Mouse (Mus musculus): ENCODE measurements around the gene Ncoa3.

Ncoa3 gene

DNA sequence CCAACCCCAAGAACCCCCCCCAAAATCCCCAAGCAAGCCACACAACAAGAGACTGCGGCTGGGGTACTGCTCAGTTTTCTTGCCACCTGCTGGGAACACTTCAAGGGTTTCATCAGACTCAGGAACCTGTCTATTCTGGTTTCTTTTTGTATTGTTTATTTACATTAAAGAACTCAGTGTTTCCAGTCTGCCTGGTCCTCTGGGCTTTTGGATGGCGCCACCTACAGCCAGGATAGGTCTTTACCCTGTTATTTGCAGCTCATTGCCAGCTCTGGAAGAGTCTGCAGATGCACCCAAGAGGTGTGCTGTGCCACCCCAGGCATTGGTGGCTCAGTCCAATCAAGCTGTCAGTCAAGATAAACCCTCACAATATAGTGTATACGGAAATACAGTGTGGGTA, 43.3 kb downstream of the Ncoa3 start:
- DNase-seq (ENCODE audit: low read depth, low spot score) = no peak

- no peak for DNase-seq (ENCODE audit: low read depth, low spot score)
Observed at GRCm38 (mm10) chr2:166039681-166040080, 47.2 kb downstream of the Ncoa3 start.

DNA sequence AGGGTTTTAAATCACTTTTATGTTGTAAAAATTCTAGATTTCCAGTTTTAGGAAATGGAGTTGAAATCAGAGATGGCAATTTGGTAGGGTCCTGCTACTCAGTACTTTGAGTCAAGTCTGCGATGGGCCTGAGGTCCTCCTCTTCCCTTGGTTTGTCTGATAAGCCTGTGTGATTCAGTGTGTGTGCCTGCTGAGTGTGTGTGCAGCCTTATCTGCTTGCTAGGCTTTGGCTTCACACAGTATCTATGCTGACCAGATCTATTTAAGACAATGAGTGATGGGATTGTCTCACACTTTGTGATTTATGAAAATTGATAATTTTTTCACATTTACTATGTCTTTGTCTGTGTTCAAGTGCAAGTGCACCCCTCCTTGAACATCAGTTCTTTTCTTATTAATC, 50.1 kb downstream of the Ncoa3 start:
- DNase-seq (ENCODE audit: low read depth, low spot score) = no peak

DNA sequence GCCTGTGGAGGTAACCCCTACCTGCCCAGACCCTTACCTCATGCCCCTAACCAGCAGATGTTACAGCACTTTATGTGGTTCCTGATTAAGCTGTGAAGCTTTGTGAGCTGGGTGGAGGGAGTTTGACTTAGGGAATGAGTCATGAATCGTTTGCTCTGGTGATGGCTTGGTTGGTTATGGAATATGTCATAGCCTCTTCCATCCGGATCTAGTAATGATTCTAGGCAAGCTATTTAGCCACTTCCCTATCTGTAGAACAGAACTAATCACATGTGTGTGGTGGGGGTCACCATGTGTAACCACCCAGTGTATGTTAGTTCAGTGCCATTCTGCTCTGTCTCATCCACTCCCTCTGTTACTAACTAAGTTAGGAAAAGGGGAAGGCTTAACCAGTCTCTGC, 52.6 kb downstream of the Ncoa3 start:
- no peak for DNase-seq (ENCODE audit: low read depth, low spot score)

DNA sequence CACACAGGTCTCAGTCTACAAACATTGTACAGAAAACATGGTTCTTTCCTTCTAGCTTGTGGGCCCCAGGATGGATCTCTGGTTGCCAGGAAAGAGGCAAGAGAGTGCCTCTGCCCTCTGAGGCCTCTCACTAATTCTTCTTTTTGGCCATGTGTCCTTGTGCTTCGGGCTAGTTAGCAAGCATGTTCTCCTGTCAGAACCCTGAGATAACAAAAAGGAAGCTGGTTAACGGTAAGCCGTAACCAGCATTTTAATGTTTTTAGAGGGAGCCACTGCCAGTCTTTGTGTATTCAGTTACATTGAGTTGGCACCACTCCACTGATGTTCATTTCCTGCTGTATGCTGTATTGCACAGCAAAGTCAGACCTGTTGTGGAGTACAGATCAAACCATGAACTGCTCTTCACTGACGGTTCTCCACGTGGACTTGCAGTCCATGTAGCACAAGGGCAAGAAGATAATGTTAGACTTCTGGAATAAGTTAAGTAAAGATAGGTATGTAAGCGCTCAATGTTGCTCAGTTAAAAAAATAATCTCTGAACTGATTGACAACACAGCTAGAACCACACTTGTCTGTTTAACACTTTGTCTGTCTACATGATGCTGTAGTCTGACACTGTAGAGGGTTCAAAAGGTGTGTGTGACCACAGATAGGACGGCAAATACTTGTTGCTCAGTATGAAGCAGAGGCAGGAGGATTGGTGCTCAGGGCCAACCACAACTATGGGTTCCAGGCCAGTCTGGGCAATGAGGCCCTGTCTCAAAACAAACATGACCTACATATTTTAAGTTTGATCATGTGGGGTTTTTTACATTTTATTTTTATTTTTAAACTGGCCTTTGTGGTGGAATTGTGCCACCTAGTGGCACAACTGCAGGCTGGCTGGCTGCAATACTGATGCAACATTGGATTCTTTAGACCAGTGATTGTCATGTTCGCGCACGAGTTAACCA, 53.4 kb downstream of the Ncoa3 start:
- DNase-seq (ENCODE audit: low read depth, low spot score) = no peak

- DNase-seq (ENCODE audit: low read depth, low spot score) = no peak
Observed at GRCm38 (mm10) chr2:166047931-166048330, 55.5 kb downstream of the Ncoa3 start.

- no peak for DNase-seq (ENCODE audit: low read depth, low spot score)
Observed at GRCm38 (mm10) chr2:166048852-166049251, 56.4 kb downstream of the Ncoa3 start.

DNA sequence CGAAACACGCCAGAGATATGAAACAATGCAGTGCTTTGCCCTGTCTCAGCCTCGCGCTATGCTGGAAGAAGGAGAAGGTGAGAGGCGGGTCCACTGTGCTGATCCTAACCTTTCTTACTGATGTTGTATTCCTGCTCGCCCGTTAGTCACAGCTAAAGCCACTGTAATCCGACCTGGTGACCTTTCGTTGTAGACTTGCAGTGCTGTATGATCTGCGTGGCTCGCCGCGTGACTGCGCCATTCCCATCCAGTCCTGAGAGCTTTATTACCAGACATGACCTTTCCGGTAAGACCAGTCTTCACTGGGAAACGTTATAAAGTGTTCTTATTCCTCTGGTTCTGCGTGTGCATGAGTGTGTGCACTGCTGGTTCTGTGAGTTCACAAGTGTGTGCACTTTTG, 59.0 kb downstream of the Ncoa3 start:
- DNase-seq (ENCODE audit: low read depth, low spot score) = no peak

DNA sequence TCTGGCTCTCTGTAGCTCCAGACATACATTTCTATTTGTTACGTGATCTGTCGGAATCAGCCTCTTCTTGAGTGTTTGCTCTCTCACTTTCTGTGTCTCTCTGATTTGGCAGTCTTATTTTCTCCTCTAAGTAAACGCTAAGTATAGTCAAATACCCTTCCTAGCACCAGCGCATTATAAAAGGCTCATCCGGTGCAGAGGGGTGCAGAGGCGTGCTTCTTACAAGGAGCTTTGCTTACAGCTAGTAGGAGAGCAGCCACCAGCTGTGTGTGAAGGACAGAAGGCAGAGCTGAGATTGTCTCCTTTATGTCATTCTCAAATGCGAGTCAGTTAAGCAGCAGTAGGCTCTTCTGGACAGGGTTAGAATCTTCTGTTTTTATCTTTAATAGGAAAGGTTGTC, 59.5 kb downstream of the Ncoa3 start:
- DNase-seq (ENCODE audit: low read depth, low spot score) = no peak

DNA sequence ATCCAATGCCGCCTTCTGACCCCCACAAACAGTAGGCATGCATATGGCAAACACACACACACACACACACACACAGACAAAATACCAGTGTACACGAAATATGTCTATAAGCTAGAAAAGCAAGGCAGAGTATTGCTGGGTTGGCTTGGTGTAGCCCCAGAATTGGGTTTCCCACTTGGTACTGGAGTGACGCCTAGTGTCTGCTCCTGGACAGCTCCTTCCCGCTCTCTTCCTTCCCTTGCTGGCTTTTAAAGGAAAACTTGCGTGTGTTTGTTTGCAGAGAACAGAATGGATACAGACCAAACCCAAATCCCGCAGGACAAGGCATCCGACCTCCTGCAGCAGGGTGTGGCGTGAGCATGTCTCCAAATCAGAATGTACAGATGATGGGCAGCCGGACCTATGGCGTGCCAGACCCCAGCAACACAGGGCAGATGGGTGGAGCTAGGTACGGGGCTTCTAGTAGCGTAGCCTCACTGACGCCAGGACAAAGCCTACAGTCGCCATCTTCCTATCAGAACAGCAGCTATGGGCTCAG, 61.6 kb downstream of the Ncoa3 start:
- no peak for DNase-seq (ENCODE audit: low read depth, low spot score)

DNA sequence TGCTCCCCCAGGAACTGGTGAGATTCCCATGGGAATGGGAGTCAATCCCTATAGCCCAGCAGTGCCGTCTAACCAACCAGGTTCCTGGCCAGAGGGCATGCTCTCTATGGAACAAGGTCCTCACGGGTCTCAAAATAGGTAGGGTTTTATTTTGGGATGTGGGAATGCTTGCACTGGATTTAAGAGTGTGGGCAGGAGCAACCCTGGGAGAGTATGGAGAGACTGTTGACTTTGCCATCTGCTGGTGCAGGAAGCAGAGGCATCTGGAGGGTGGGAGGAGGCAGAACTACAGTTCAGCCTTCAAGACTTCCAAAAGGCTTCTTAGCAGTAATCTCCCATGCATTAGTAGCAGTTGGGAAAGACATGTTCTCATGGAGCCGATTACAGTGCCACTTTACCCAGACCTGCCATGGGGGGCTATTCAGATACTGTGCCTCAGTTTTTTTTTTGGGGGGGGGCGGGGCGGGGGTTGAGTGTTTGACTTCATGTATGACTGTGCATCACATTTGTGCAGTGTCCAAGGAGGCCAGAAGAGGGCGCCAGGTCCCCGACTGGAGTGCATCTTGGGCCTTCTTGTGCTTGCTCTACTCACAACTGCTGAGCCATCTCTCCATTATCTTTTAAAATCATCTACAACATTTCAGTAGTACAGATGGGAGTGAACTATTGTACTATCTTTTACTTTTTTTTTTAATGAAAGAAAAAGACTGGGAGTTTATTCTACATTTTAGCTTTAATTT, 67.4 kb downstream of the Ncoa3 start:
- DNase-seq (ENCODE audit: low read depth, low spot score) = no peak

DNA sequence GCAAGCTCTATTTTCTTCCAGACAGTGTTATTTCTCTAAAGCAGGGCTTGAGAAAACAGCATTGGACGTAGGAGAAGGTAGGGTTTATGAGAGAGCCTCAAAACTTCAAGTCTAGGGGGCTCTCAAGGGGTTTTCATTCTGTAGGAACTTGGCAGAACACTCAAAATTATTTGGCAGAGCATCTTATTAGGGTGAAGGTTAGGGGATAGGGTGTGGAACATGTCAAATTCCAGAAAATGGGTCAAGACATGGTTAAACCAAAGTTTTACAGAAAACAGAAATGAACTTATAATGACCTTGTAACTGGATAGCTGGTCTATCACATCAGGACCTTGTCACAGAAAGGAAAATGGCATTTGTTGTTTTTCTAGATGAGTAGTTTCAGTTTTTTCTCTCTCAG, 69.6 kb downstream of the Ncoa3 start:
- no peak for DNase-seq (ENCODE audit: low read depth, low spot score)

GRCm38 (mm10) chr2:166062431-166062830, 70.0 kb downstream of the Ncoa3 start:
- DNase-seq (ENCODE audit: low read depth, low spot score) = no peak

DNA sequence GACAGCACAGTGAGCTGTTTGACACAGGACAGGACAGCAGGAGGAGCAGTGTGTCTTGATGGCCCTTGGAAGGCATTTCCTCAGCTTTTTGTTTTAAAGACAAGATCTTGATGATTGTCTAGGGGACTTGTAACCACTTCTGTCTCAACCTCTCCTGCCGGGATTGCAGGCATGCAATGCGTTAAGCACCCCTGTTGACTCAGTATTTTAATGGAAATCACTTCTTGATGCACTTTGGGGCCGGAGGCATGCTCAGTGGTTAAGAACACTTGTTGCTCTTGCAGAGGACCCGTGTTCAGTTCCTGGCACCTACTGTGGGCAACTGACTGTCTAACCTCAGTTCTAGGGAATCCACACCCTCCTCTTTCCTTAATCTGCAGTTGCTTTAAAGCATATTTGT, 74.0 kb downstream of the Ncoa3 start:
- DNase-seq (ENCODE audit: low read depth, low spot score) = no peak

- DNase-seq (ENCODE audit: low read depth, low spot score) = no peak
Observed at GRCm38 (mm10) chr2:166068261-166068660, 75.8 kb downstream of the Ncoa3 start.

DNA sequence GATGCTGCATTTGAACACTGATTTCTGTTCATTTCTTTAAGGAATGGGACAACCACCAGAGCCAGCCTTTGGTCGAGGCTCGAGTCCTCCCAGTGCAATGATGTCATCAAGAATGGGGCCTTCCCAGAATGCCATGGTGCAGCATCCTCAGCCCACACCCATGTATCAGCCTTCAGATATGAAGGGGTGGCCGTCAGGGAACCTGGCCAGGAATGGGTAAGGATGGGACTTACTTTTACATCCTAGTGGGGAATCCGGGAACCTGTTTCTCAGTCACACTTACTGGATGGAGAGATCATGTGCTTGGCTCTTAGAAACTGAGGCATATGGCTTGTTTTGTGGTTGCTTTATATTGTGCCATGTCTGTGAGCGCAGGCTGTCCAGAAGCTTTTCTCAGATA, 76.7 kb downstream of the Ncoa3 start:
- no peak for DNase-seq (ENCODE audit: low read depth, low spot score)

- DNase-seq (ENCODE audit: low read depth, low spot score) = no peak
Observed at GRCm38 (mm10) chr2:166069738-166070137, 77.3 kb downstream of the Ncoa3 start.

GRCm38 (mm10) chr2:166071481-166071880, 79.0 kb downstream of the Ncoa3 start:
- no peak for DNase-seq (ENCODE audit: low read depth, low spot score)

- no peak for DNase-seq (ENCODE audit: low read depth, low spot score)
Observed at GRCm38 (mm10) chr2:166071889-166072288, 79.5 kb downstream of the Ncoa3 start.

DNA sequence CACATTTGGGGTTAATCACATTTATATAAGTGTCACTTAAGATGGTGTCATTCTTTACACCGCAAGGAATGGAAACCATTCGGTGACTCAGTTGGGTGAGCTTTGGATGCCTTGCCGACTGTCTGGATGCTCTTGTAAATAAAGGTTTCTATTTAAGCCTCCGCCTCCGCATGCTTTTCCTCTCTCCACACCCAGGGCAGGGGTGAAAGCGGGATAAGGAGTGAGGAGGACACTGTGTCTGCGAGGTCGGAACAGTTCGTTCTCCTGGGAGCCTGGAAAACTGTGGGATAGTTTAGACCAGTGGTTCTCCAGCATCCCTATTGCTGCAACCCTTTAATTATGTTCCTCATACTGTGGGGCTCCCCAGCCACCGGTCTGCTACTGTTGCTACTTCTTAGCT, 80.6 kb downstream of the Ncoa3 start:
- DNase-seq (ENCODE audit: low read depth, low spot score) = no peak

GRCm38 (mm10) chr2:166074322-166074721, 81.9 kb downstream of the Ncoa3 start:
- DNase-seq (ENCODE audit: low read depth, low spot score) = no peak

GRCm38 (mm10) chr2:166077371-166077770, 84.9 kb downstream of the Ncoa3 start:
- no peak for DNase-seq (ENCODE audit: low read depth, low spot score)

DNA sequence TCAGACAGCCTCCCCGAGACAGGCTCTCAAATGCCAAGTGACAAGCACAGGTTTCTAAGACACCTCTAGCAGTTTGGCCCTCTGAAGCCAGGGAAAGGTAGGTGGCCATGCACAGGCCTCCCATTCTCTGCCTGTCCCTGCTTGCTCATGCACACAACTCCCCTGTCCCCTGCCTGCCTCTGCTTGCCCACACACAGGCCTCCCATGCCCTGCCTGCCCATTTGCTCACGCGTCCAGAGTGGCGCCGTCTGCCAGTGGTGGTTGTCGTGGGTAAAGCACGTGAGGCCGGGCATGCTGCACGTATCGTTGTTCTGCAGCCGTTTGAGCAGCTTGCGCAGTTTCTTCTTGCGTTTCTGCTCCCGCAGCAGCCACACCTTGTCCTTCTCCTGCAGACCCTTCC, 86.8 kb downstream of the Ncoa3 start:
- DNase-seq (ENCODE audit: low read depth, low spot score) = no peak
